Mouse (Mus musculus) urinary bladder, postnatal 10 days (tissue): ENCODE data around the gene Bbs2.
"Not testable (repeated sequence)": the region's sequence is repeated elsewhere in the genome, so short reads cannot be mapped to it uniquely, and the experiment has no call there.

ENCODE experiments used
- DNase-seq: peaks from one replicate; pipeline ENCODE4 v3.0.0; 2022; ENCODE audit warnings: low spot score

Gene Bbs2

GRCm38 (mm10) chr8:94098996-94099395 lies 268 bp upstream of the Bbs2 start:
- DNase-seq: no peak

GRCm38 (mm10) chr8:94094281-94094680 lies 4.4 kb downstream of the Bbs2 start:
- DNase-seq: no peak

GRCm38 (mm10) chr8:94092848-94093247 lies 5.9 kb downstream of the Bbs2 start:
- no peak for DNase-seq

- DNase-seq: no peak
Observed at GRCm38 (mm10) chr8:94089715-94090114, 9.0 kb downstream of the Bbs2 start.

GRCm38 (mm10) chr8:94087964-94088363 lies 10.8 kb downstream of the Bbs2 start:
- DNase-seq: no peak

GRCm38 (mm10) chr8:94076461-94077192 lies 22.1 kb downstream of the Bbs2 start:
- no peak for DNase-seq

GRCm38 (mm10) chr8:94068793-94069192 lies 29.9 kb downstream of the Bbs2 start:
- DNase-seq: no peak

GRCm38 (mm10) chr8:94066121-94066863 lies 32.4 kb downstream of the Bbs2 start:
- no peak for DNase-seq

GRCm38 (mm10) chr8:94057157-94057854 lies 41.4 kb downstream of the Bbs2 start:
- DNase-seq: no peak

- DNase-seq: no peak
Observed at GRCm38 (mm10) chr8:94052696-94053095, 46.0 kb downstream of the Bbs2 start.

- DNase-seq: no peak
Observed at GRCm38 (mm10) chr8:94047845-94048244, 50.9 kb downstream of the Bbs2 start.

GRCm38 (mm10) chr8:94037806-94038205 lies 60.9 kb downstream of the Bbs2 start:
- DNase-seq: no peak

GRCm38 (mm10) chr8:94036944-94037524 lies 61.7 kb downstream of the Bbs2 start, which contains the start of the genes Nudt21 and Ogfod1:
Gene Nudt21, minus strand, starts transcription at chr8:94037031.
Gene Ogfod1, plus strand, starts transcription at chr8:94037198.
- peak; percentile 69 for DNase-seq

- DNase-seq: not testable (repeated sequence)
Observed at GRCm38 (mm10) chr8:94036541-94036940, 62.2 kb downstream of the Bbs2 start.

GRCm38 (mm10) chr8:94035200-94035599 lies 63.5 kb downstream of the Bbs2 start:
- no peak for DNase-seq

- DNase-seq: no peak
Observed at GRCm38 (mm10) chr8:94033601-94034000, 65.1 kb downstream of the Bbs2 start.

- no peak for DNase-seq
Observed at GRCm38 (mm10) chr8:94029701-94030100, 69.0 kb downstream of the Bbs2 start.

GRCm38 (mm10) chr8:94023916-94024315 lies 74.8 kb downstream of the Bbs2 start:
- no peak for DNase-seq
